Mouse (Mus musculus): Measurements from ENCODE around the gene Acsm1. TPM values are rescaled to one million over a fixed set of nuclear protein-coding genes. Genes with fewer than 3 reads are reported as not detected.
"Not testable (repeated sequence)": the region's sequence is repeated elsewhere in the genome, so short reads cannot be mapped to it uniquely, and the experiment has no call there.

Gene Acsm1
- 5.2 and 7.4 TPM in 2 replicates for polyA plus RNA-seq (2015; fragmentation: Nextera tagmentation; extraction: Ambion mirVana)

- no peak within 1 kb of the TSS for H3K4me3 ChIP-seq (ENCODE audit: low read length)
- H3K9ac ChIP-seq (replicated peaks; ENCODE audit: low read length), result no peak within 1 kb of the TSS
- 69% methylated on average over 5 of the region's 5 CpGs for WGBS
- H3K27me3 ChIP-seq (ENCODE audit: insufficient read depth, low read length), result no peaks in the 10 kb centered on the region
- H3K4me2 ChIP-seq (replicated peaks; ENCODE audit: low read depth, low read length), result no peak within 1 kb of the TSS
- ATAC-seq (ENCODE audit: low FRiP score, low TSS enrichment), result no peak
- 0 out of 2 replicates have a peak within 1 kb of the TSS, but pooled peaks have one; percentile 60 for H3K27ac ChIP-seq (ENCODE audit: low read length)
- H3K36me3 ChIP-seq (ENCODE audit: insufficient read depth, low read length), result no peaks in the 10 kb centered on the region
- no peaks in the 10 kb centered on the region for H3K9me3 ChIP-seq (ENCODE audit: low read length)
- H3K4me1 ChIP-seq (ENCODE audit: insufficient read depth, low read length), result no peaks in the 10 kb centered on the region
Measured at GRCm38 (mm10) chr7:119606664-119607076, at the start of gene Acsm1. Gene Acsm1, plus strand, starts transcription at chr7:119607026.

DNA sequence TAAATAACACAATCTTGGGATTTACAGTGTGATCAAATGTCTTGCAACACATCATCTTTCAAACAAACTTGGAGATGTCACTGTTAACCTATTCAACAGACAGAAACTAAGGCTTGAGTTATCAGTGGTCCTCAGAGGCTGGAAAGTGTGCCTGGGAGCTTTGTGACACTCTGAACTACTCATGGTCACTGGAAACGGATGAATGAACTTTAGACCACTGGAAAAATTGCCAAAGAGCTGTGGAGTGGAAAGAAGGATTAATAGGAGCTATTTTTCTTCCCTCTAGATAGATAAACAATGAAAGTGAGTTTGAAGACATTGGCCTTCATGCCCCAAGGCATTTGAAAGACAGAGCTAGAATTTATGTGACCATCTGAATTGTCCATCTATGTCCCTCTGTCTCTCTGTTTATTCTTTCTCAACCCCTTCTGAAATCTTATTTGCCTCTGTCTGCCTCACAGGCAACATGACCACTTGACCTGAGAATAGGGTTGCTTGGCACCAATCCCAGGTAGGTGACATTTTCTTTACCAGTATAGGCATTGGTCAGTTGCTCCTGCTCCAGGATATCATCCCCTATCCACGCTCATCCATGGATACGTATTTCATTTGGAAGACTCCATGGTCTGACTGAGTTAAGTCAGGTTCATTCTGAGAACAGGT is 46.9 kb upstream of the Acsm1 start:
- no peaks in the 10 kb centered on the region for H3K9me3 ChIP-seq (ENCODE audit: low read length)
- H3K27ac ChIP-seq (ENCODE audit: low read length), result no peak overlapping the region
- whole genome bisulfite sequencing, result 63% methylated on average over 3 of the region's 3 CpGs
- no peak overlapping the region for H3K4me3 ChIP-seq (ENCODE audit: low read length)
- H3K27me3 ChIP-seq (ENCODE audit: insufficient read depth, low read length), result no peaks in the 10 kb centered on the region
- H3K9ac ChIP-seq (replicated peaks; ENCODE audit: low read length), result no peak overlapping the region
- H3K4me1 ChIP-seq (ENCODE audit: insufficient read depth, low read length), result 0 out of 2 replicates have a peak, but pooled peaks cover 6% of the 10 kb centered on the region
- ATAC-seq (ENCODE audit: low FRiP score, low TSS enrichment), result no peak
- H3K4me2 ChIP-seq (replicated peaks; ENCODE audit: low read depth, low read length), result no peak overlapping the region
- H3K36me3 ChIP-seq (ENCODE audit: insufficient read depth, low read length), result no peaks in the 10 kb centered on the region

GRCm38 (mm10) chr7:119560452-119560835 is 46.4 kb upstream of the Acsm1 start:
- 77% methylated on average over 3 of the region's 3 CpGs for WGBS

DNA sequence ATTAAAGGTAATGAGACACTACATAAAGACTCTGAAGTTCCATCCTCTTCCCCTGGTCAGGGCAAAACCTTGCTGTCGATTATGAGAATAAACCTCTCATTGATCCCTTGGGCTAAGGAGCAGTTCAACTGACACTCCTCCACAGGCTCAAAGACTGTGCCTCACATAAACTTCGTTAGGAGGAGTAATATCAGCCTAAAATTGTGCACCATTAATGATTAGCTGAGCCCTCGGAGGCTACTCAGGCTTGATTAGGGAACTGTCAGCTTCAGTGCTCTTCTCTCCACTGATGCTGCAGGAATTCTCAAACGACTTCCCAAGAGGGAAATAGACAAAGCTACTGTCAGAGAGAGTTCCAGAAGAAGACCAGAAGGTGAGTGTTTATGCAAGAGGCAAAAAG is 45.4 kb upstream of the Acsm1 start:
- Histone ChIP-seq H3K4me2 (replicated peaks; ENCODE audit: low read depth, low read length) (no peak overlapping the region), H3K4me3 (ENCODE audit: low read length) (no peak overlapping the region), H3K36me3 (ENCODE audit: insufficient read depth, low read length) (no peaks in the 10 kb centered on the region), H3K9me3 (ENCODE audit: low read length) (no peaks in the 10 kb centered on the region), H3K9ac (replicated peaks; ENCODE audit: low read length) (no peak overlapping the region), H3K27ac (ENCODE audit: low read length) (no peak overlapping the region), H3K27me3 (ENCODE audit: insufficient read depth, low read length) (no peaks in the 10 kb centered on the region), H3K4me1 (ENCODE audit: insufficient read depth, low read length) (0 out of 2 replicates have a peak, but pooled peaks cover 6% of the 10 kb centered on the region)
- 44% methylated on average over 4 of the region's 4 CpGs for WGBS
- 0 out of 2 replicates have a peak, but pooled peaks have one; percentile 27 for ATAC-seq (ENCODE audit: low FRiP score, low TSS enrichment)

More at GRCm38 (mm10) chr7:119560452-119560835, 46.4 kb upstream of the Acsm1 start:
- Histone ChIP-seq H3K27ac (ENCODE audit: low read length) (no peak overlapping the region), H3K36me3 (ENCODE audit: insufficient read depth, low read length) (no peaks in the 10 kb centered on the region), H3K4me2 (replicated peaks; ENCODE audit: low read depth, low read length) (no peak overlapping the region), H3K9me3 (ENCODE audit: low read length) (no peaks in the 10 kb centered on the region), H3K9ac (replicated peaks; ENCODE audit: low read length) (no peak overlapping the region), H3K4me1 (ENCODE audit: insufficient read depth, low read length) (0 out of 2 replicates have a peak, but pooled peaks cover 6% of the 10 kb centered on the region), H3K4me3 (ENCODE audit: low read length) (no peak overlapping the region), H3K27me3 (ENCODE audit: insufficient read depth, low read length) (no peaks in the 10 kb centered on the region)
- ATAC-seq (ENCODE audit: low FRiP score, low TSS enrichment), result 0 out of 2 replicates have a peak, but pooled peaks have one; percentile 15

DNA sequence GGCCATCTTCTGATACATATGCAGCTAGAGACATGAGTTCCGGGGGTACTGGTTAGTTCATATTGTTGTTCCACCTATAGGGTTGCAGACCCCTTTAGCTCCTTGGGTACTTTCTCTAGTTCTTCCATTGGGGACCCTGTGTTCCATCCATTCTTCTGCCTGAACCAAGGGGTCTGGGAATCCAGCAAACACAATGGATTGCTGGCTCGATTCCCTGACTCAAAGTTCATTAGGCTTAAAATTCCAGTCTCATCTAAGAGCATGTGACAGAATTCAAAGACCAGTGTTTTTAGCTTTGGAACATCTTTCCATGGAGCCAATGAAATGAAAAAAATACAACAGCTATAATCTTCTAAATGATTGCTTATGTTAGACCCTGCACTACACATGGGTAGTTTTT is 44.4 kb upstream of the Acsm1 start:
- not testable (repeated sequence) for H3K9ac ChIP-seq (replicated peaks; ENCODE audit: low read length); H3K27ac ChIP-seq (ENCODE audit: low read length); H3K4me1 ChIP-seq (ENCODE audit: insufficient read depth, low read length); H3K27me3 ChIP-seq (ENCODE audit: insufficient read depth, low read length); H3K4me3 ChIP-seq (ENCODE audit: low read length); H3K4me2 ChIP-seq (replicated peaks; ENCODE audit: low read depth, low read length); H3K36me3 ChIP-seq (ENCODE audit: insufficient read depth, low read length); H3K9me3 ChIP-seq (ENCODE audit: low read length); ATAC-seq (ENCODE audit: low FRiP score, low TSS enrichment)
- WGBS, result 86% methylated on average over 2 of the region's 2 CpGs

GRCm38 (mm10) chr7:119594530-119595107 is 12.2 kb upstream of the Acsm1 start:
- no peaks in the 10 kb centered on the region for H3K9me3 ChIP-seq (ENCODE audit: low read length)
- no peak overlapping the region for H3K4me2 ChIP-seq (replicated peaks; ENCODE audit: low read depth, low read length)
- H3K4me3 ChIP-seq (ENCODE audit: low read length), result no peak overlapping the region
- no peaks in the 10 kb centered on the region for H3K4me1 ChIP-seq (ENCODE audit: insufficient read depth, low read length)
- no peaks in the 10 kb centered on the region for H3K27me3 ChIP-seq (ENCODE audit: insufficient read depth, low read length)
- WGBS, result 59% methylated on average over 3 of the region's 3 CpGs
- no peak overlapping the region for H3K9ac ChIP-seq (replicated peaks; ENCODE audit: low read length)
- peak overlapping the region; percentile 9 for H3K27ac ChIP-seq (ENCODE audit: low read length)
- peak; percentile 84 for ATAC-seq (ENCODE audit: low FRiP score, low TSS enrichment)
- H3K36me3 ChIP-seq (ENCODE audit: insufficient read depth, low read length), result no peaks in the 10 kb centered on the region

- Histone ChIP-seq H3K4me3 (ENCODE audit: low read length) (no peak overlapping the region), H3K9ac (replicated peaks; ENCODE audit: low read length) (no peak overlapping the region), H3K4me1 (ENCODE audit: insufficient read depth, low read length) (no peaks in the 10 kb centered on the region), H3K27me3 (ENCODE audit: insufficient read depth, low read length) (no peaks in the 10 kb centered on the region), H3K9me3 (ENCODE audit: low read length) (no peaks in the 10 kb centered on the region), H3K27ac (ENCODE audit: low read length) (peak overlapping the region; percentile 51), H3K36me3 (ENCODE audit: insufficient read depth, low read length) (no peaks in the 10 kb centered on the region), H3K4me2 (replicated peaks; ENCODE audit: low read depth, low read length) (no peak overlapping the region)
- no peak for ATAC-seq (ENCODE audit: low FRiP score, low TSS enrichment)
- 33% methylated on average over 1 of the region's 1 CpGs for WGBS
Measured at GRCm38 (mm10) chr7:119595306-119595705, 11.5 kb upstream of the Acsm1 start.

- H3K4me3 ChIP-seq (ENCODE audit: low read length), result no peak overlapping the region
- H3K27ac ChIP-seq (ENCODE audit: low read length), result no peak overlapping the region
- H3K4me2 ChIP-seq (replicated peaks; ENCODE audit: low read depth, low read length), result no peak overlapping the region
- H3K36me3 ChIP-seq (ENCODE audit: insufficient read depth, low read length), result no peaks in the 10 kb centered on the region
- no peaks in the 10 kb centered on the region for H3K4me1 ChIP-seq (ENCODE audit: insufficient read depth, low read length)
- WGBS, result 56% methylated on average over 2 of the region's 2 CpGs
- no peaks in the 10 kb centered on the region for H3K27me3 ChIP-seq (ENCODE audit: insufficient read depth, low read length)
- no peak overlapping the region for H3K9ac ChIP-seq (replicated peaks; ENCODE audit: low read length)
- H3K9me3 ChIP-seq (ENCODE audit: low read length), result no peaks in the 10 kb centered on the region
- ATAC-seq (ENCODE audit: low FRiP score, low TSS enrichment), result no peak
Measured at GRCm38 (mm10) chr7:119596536-119596935, 10.3 kb upstream of the Acsm1 start.

- no peak for ATAC-seq (ENCODE audit: low FRiP score, low TSS enrichment)
- 86% methylated on average over 2 of the region's 2 CpGs for WGBS
- H3K9ac ChIP-seq (replicated peaks; ENCODE audit: low read length), result no peak overlapping the region
Measured at GRCm38 (mm10) chr7:119601195-119601953, 5.5 kb upstream of the Acsm1 start.

More at GRCm38 (mm10) chr7:119601195-119601953, 5.5 kb upstream of the Acsm1 start:
- no peaks in the 10 kb centered on the region for H3K9me3 ChIP-seq (ENCODE audit: low read length)
- H3K4me2 ChIP-seq (replicated peaks; ENCODE audit: low read depth, low read length), result no peak overlapping the region
- no peaks in the 10 kb centered on the region for H3K36me3 ChIP-seq (ENCODE audit: insufficient read depth, low read length)
- H3K27ac ChIP-seq (ENCODE audit: low read length), result no peak overlapping the region
- no peak overlapping the region for H3K4me3 ChIP-seq (ENCODE audit: low read length)
- no peaks in the 10 kb centered on the region for H3K4me1 ChIP-seq (ENCODE audit: insufficient read depth, low read length)
- H3K27me3 ChIP-seq (ENCODE audit: insufficient read depth, low read length), result no peaks in the 10 kb centered on the region

All from kidney, embryonic 16.5 days (tissue).